Mouse (Mus musculus) ES-E14 (cell line): ENCODE data around the gene Napa. TPM values are rescaled to one million over a fixed set of nuclear protein-coding genes. Genes with fewer than 3 reads are reported as not detected.

Experiments
- DNase-seq: peaks from one replicate; pipeline ENCODE4 v3.0.0-alpha.2; 2013; ENCODE audit warnings: low read depth, low spot score
- H3K27ac ChIP-seq: 2 replicates; pipeline ENCODE4 v1.5.1; 2012; ENCODE audit warnings: low read depth, mild to moderate bottlenecking, low read length, moderate library complexity, mixed read lengths; ENCODE audit not compliant: poor library complexity, insufficient read depth, severe bottlenecking
- H3K36me3 ChIP-seq: 2 replicates; pipeline ENCODE4 v1.6.1; 2012; ENCODE audit warnings: mild to moderate bottlenecking, low read length, moderate library complexity, mixed read lengths; ENCODE audit not compliant: control insufficient read depth, poor library complexity, insufficient read depth, severe bottlenecking
- H3K4me1 ChIP-seq, 2 experiments: fragments of 150-350 bp in 1 of 2; sonication (generic) in 1 of 2; 2 replicates each; pipeline ENCODE4 v1.6.1; 2012; ENCODE audit warnings: low read length in 2 of 2, mild to moderate bottlenecking in 1 of 2, mixed read lengths in 1 of 2; ENCODE audit not compliant: control insufficient read depth in 2 of 2, insufficient read depth in 2 of 2, poor library complexity in 1 of 2
- H3K4me3 ChIP-seq, 2 experiments: fragments of 150-350 bp in 1 of 2; sonication (generic) in 1 of 2; 2 replicates each; pipeline ENCODE4 v1.5.1; 2012; ENCODE audit warnings: low read length in 2 of 2, low read depth in 1 of 2, mild to moderate bottlenecking in 1 of 2, mixed read lengths in 1 of 2; ENCODE audit not compliant: insufficient read depth in 1 of 2, poor library complexity in 1 of 2, severe bottlenecking in 1 of 2
- H3K9ac ChIP-seq: 2 replicates; pipeline ENCODE4 v1.6.1; 2012; ENCODE audit warnings: low read depth, mild to moderate bottlenecking, low read length, mixed read lengths; ENCODE audit not compliant: poor library complexity, insufficient read depth, severe bottlenecking
- H3K9me3 ChIP-seq: fragments of 150-350 bp; sonication (generic); 2 replicates; pipeline ENCODE4 v1.6.1; 2012; ENCODE audit warnings: low read depth, mild to moderate bottlenecking, low read length; ENCODE audit not compliant: control insufficient read depth, insufficient read depth
- CHD2 ChIP-seq: IDR thresholded peaks from 2 replicates; pipeline ENCODE4 v1.6.1; 2014; ENCODE audit warnings: mild to moderate bottlenecking, low read depth, low read length, inconsistent platforms
- HCFC1 ChIP-seq: IDR thresholded peaks from 2 replicates; pipeline ENCODE4 v1.6.1; 2012; ENCODE audit warnings: low read length, inconsistent platforms, borderline replicate concordance; ENCODE audit not compliant: insufficient read depth
- MAFK ChIP-seq: IDR thresholded peaks from 2 replicates; pipeline ENCODE4 v1.6.1; 2014; ENCODE audit warnings: mild to moderate bottlenecking, low read depth, low read length, inconsistent platforms; ENCODE audit not compliant: insufficient read depth
- ZC3H11A ChIP-seq: IDR thresholded peaks from 2 replicates; pipeline ENCODE4 v1.6.1; 2012; ENCODE audit warnings: low read depth, mild to moderate bottlenecking, inconsistent platforms, low read length, borderline replicate concordance
- ZNF384 ChIP-seq: IDR thresholded peaks from 2 replicates; pipeline ENCODE4 v1.6.1; 2012; ENCODE audit warnings: low read depth, low read length, inconsistent platforms
- in situ Hi-C, 2 experiments: fragments of 600-800 bp; cut with MboI; formaldehyde crosslinking; loops; one replicate each; pipeline ENCODE4 v1.15.1; 2025; ENCODE audit warnings: low sequenced_read_pairs in 2 of 2, inconsistent platforms in 1 of 2; ENCODE audit not compliant: unreplicated experiment in 2 of 2
- total RNA-seq: library from RNA; depleted of rRNA; stranded (reverse); fragments of 300-350 nt; gene quantifications from 2 replicates; pipeline ENCODE4 v1.2.3, GENCODE M21; 2012

Napa gene
- total RNA-seq, 1 experiment: 103 TPM

- in situ Hi-C loops: loop anchor here in 1 of 2 experiments (25.0 kb wide), 1 partner anchor 166 kb away; the partner anchor contains the start of gene Ehd2
Measured at GRCm38 (mm10) chr7:16128344-16128743, 30.1 kb downstream of the Napa start.

DNA sequence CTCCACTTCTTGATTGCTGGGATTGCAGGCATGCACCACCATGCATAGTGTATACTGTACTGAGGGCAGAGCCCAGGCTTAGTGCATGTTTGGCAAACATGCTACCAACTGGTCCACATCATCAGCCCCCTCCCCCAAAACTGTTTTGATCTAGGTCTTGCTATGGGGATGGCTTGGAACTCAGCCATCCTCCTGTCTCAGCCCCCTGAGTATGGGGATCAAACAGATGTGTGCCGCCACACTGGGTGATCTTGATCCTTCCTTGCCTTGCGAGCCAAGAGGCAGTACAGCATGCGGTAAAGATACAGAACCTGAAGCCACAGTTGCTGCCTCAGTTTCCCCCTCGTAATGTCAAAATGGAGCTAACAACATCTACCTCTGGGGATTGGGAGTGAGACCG is 30.6 kb downstream of the Napa start:
- H3K9ac ChIP-seq: no peak overlapping the region
- no peak for TF ChIP-seq ZNF384
- no peak for TF ChIP-seq MAFK
- TF ChIP-seq CHD2: no peak
- TF ChIP-seq HCFC1: no peak
- TF ChIP-seq ZC3H11A: no peak
- H3K4me1 ChIP-seq: peaks cover 0 to 15% of the 10 kb centered on the region in 2 experiments; a peak in 1 of 4 replicates
- DNase-seq: no peak
- H3K36me3 ChIP-seq: 0 out of 2 replicates have a peak, but pooled peaks cover 2% of the 10 kb centered on the region
- no peak overlapping the region for H3K27ac ChIP-seq
- H3K4me3 ChIP-seq: no peak overlapping the region
- in situ Hi-C loops: loop anchor here in 1 of 2 experiments (25.0 kb wide), 1 partner anchor 167 kb away; the partner anchor contains the start of gene Ehd2
- H3K9me3 ChIP-seq: no peaks in the 10 kb centered on the region

More at GRCm38 (mm10) chr7:16128344-16128743, 30.1 kb downstream of the Napa start:
- Histone ChIP-seq H3K36me3 (0 out of 2 replicates have a peak, but pooled peaks cover 2% of the 10 kb centered on the region), H3K27ac (no peak overlapping the region), H3K4me1 (peaks cover 0 to 15% of the 10 kb centered on the region in 2 experiments; a peak in 1 of 4 replicates), H3K9me3 (no peaks in the 10 kb centered on the region), H3K9ac (no peak overlapping the region), H3K4me3 (no peak overlapping the region)
- no peak for DNase-seq
- TF ChIP-seq MAFK (no peak), CHD2 (no peak), HCFC1 (no peak), ZNF384 (no peak), ZC3H11A (no peak)

GRCm38 (mm10) chr7:16129421-16129845 is 31.2 kb downstream of the Napa start, which contains the start of gene Slc8a2:
TSS of gene Slc8a2 (plus strand) at chr7:16129826.
- in situ Hi-C loops: loop anchor here in 1 of 2 experiments (25.0 kb wide), 1 partner anchor 167 kb away; the partner anchor contains the start of gene Ehd2
- Histone ChIP-seq H3K27ac (no peak within 1 kb of the TSS), H3K36me3 (peaks cover 5% of the 10 kb centered on the region; the same call in 1 of the 2 replicates), H3K4me3 (peak within 1 kb of the TSS; percentile 77 to 90), H3K9me3 (no peaks in the 10 kb centered on the region), H3K4me1 (peaks cover 0 to 15% of the 10 kb centered on the region in 2 experiments; a peak in 1 of 4 replicates), H3K9ac (peak within 1 kb of the TSS; percentile 74)
- peak; percentile 98 for DNase-seq
- TF ChIP-seq HCFC1 (0 out of 2 replicates have a peak, but pooled peaks have one; percentile 37), ZNF384 (no peak), MAFK (no peak)

DNA sequence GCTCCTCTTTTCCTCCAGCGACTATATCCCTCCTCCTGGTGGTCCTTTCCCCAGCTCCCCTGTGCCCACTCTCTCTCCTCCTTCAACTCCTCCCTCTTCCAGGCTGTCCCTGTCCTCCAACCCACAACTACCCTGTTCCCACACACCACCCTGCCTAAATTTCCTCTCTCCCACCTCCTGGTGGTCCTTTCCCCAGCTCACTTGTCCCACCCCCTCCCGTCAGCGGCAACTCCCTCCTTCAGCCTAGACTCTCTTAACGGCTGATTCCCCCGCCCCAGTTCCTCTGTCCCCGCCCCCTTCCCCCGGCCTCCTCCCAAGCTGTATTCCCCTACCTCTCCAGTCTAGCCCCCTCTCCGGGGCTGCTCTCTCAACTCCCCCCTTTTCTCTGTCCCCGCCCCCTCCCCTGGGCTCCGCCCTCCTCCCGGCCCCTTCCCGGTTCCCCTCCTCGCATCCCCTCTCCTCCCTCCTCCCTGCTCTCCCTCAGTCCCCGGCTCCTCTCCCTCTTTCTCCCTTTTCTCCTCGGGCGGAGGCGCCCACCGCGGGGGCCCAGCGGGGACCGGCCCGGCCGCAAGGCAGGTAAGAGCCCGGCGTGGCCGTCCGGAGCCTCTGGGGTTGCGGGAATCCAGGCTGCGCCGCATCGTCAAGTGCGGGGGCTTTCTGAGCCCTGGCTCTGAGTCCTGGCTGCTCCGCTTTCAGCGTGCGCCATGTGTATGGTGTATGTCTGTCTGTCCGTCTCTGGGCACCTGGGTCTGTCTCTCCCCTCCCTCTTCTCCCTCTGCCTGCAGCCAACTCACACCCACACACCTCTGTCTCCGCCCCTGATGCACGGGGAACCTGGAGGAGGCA is 31.8 kb downstream of the Napa start:
- peak; percentile 82 for DNase-seq
- in situ Hi-C loops: loop anchor here in 1 of 2 experiments (25.0 kb wide), 1 partner anchor 168 kb away; the partner anchor contains the start of gene Ehd2
- H3K27ac ChIP-seq: no peak overlapping the region
- peak overlapping the region; percentile 74 for H3K9ac ChIP-seq
- peak overlapping the region; percentile 77 to 90 for H3K4me3 ChIP-seq
- peaks cover 5% of the 10 kb centered on the region; the same call in 1 of the 2 replicates for H3K36me3 ChIP-seq
- peaks cover 0 to 15% of the 10 kb centered on the region in 2 experiments; a peak in 1 of 4 replicates for H3K4me1 ChIP-seq
- no peak for TF ChIP-seq HCFC1
- no peak for TF ChIP-seq ZNF384
- TF ChIP-seq MAFK: no peak
- no peak for TF ChIP-seq CHD2
- no peak for TF ChIP-seq ZC3H11A
- no peaks in the 10 kb centered on the region for H3K9me3 ChIP-seq
